Mouse (Mus musculus) kidney, postnatal 10 days (tissue): ENCODE measurements at regions not wholly inside any gene's neighbourhood (a gene's known extent, or its start where the extent isn't known, plus 50 kb on each side); places are given as distances from the start of the nearest gene placed in this dataset.
A peak's percentile ranks its signal among the peaks of the same experiment; 100 is the strongest.

Source experiments
- DNase-seq: peaks from one replicate; pipeline ENCODE4 v3.0.0; 2021; ENCODE audit warnings: mixed read lengths

GRCm38 (mm10) chr8:86273811-86274210 lies 306.7 kb downstream of the Abcc12 start:
- no peak for DNase-seq

- no peak for DNase-seq
These were observed 307.9 kb downstream of the Abcc12 start for GRCm38 (mm10) chr8:86272626-86273025.

GRCm38 (mm10) chr8:86271477-86271876 lies 309.0 kb downstream of the Abcc12 start:
- DNase-seq = no peak

- no peak for DNase-seq
These were observed 322.5 kb downstream of the Abcc12 start for GRCm38 (mm10) chr8:86258011-86258410.

- DNase-seq = no peak
These were observed 325.1 kb downstream of the Abcc12 start for GRCm38 (mm10) chr8:86255431-86255830.

- no peak for DNase-seq
These were observed 325.8 kb downstream of the Abcc12 start for GRCm38 (mm10) chr8:86254680-86255079.

- DNase-seq = no peak
These were observed 327.7 kb downstream of the Abcc12 start for GRCm38 (mm10) chr8:86252696-86253355.

GRCm38 (mm10) chr8:86234696-86235095 lies 345.8 kb downstream of the Abcc12 start:
- no peak for DNase-seq

GRCm38 (mm10) chr8:86231994-86232393 lies 348.5 kb downstream of the Abcc12 start:
- peak; percentile 10 for DNase-seq

- no peak for DNase-seq
These were observed 355.6 kb downstream of the Abcc12 start for GRCm38 (mm10) chr8:86224851-86225250.

GRCm38 (mm10) chr8:86222715-86223114 lies 357.8 kb downstream of the Abcc12 start:
- DNase-seq = no peak

- DNase-seq = no peak
These were observed 358.3 kb downstream of the Abcc12 start for GRCm38 (mm10) chr8:86222228-86222627.

GRCm38 (mm10) chr8:86214399-86214798 lies 366.1 kb downstream of the Abcc12 start:
- no peak for DNase-seq

- no peak for DNase-seq
These were observed 368.0 kb downstream of the Abcc12 start for GRCm38 (mm10) chr8:86212461-86212860.

- no peak for DNase-seq
These were observed 368.1 kb downstream of the Phkb start for GRCm38 (mm10) chr8:86208812-86209262.

GRCm38 (mm10) chr8:86204421-86205229 lies 363.9 kb downstream of the Phkb start:
- DNase-seq = no peak

GRCm38 (mm10) chr8:86203107-86203506 lies 362.3 kb downstream of the Phkb start:
- DNase-seq = no peak

GRCm38 (mm10) chr8:86201830-86202229 lies 361.1 kb downstream of the Phkb start:
- DNase-seq = no peak

- DNase-seq = no peak
These were observed 351.5 kb downstream of the Phkb start for GRCm38 (mm10) chr8:86192262-86192661.

- no peak for DNase-seq
These were observed 343.9 kb downstream of the Phkb start for GRCm38 (mm10) chr8:86184671-86185070.

GRCm38 (mm10) chr8:86180793-86181192 lies 340.0 kb downstream of the Phkb start:
- DNase-seq = no peak

GRCm38 (mm10) chr8:86170091-86170490 lies 329.3 kb downstream of the Phkb start:
- no peak for DNase-seq

GRCm38 (mm10) chr8:86164818-86165217 lies 324.1 kb downstream of the Phkb start:
- DNase-seq = no peak

GRCm38 (mm10) chr8:86159074-86159783 lies 318.5 kb downstream of the Phkb start:
- no peak for DNase-seq
